Mouse (Mus musculus): ENCODE results near the gene 1700022I11Rik. TPM values are rescaled to one million over a fixed set of nuclear protein-coding genes. Genes with fewer than 3 reads are reported as not detected.

1700022I11Rik gene
- polyA plus RNA-seq, 1 experiment = not detected

- H3K4me3 ChIP-seq (replicated peaks) = no peak overlapping the region
Observed at GRCm38 (mm10) chr4:42933630-42934029, 35.8 kb upstream of the 1700022I11Rik start.

GRCm38 (mm10) chr4:42941396-42941795 lies 28.0 kb upstream of the 1700022I11Rik start:
- H3K4me3 ChIP-seq (replicated peaks) = no peak overlapping the region
- H3K4me1 ChIP-seq (ENCODE audit: control insufficient read depth) = no peaks in the 10 kb centered on the region
- H3K9me3 ChIP-seq (ENCODE audit: control insufficient read depth, low read length) = no peaks in the 10 kb centered on the region
- no peak for TF ChIP-seq TAL1 (IDR thresholded peaks at IDR 0.05; ENCODE audit: low read length)
- no peak for TF ChIP-seq GATA1 (IDR thresholded peaks at IDR 0.05; ENCODE audit: low read length)
- H3K27me3 ChIP-seq (ENCODE audit: control insufficient read depth) = peaks cover 8% of the 10 kb centered on the region
- no peaks in the 10 kb centered on the region for H3K36me3 ChIP-seq (ENCODE audit: control insufficient read depth)

More at GRCm38 (mm10) chr4:42933630-42934029, 35.8 kb upstream of the 1700022I11Rik start:
- H3K4me1 ChIP-seq (ENCODE audit: control insufficient read depth) = peaks cover 6% of the 10 kb centered on the region
- H3K27me3 ChIP-seq (ENCODE audit: control insufficient read depth) = peaks cover 25% of the 10 kb centered on the region
- no peak for TF ChIP-seq GATA1 (IDR thresholded peaks at IDR 0.05; ENCODE audit: low read length)
- no peak for TF ChIP-seq TAL1 (IDR thresholded peaks at IDR 0.05; ENCODE audit: low read length)
- no peaks in the 10 kb centered on the region for H3K9me3 ChIP-seq (ENCODE audit: control insufficient read depth, low read length)
- H3K36me3 ChIP-seq (ENCODE audit: control insufficient read depth) = no peaks in the 10 kb centered on the region

- Histone ChIP-seq H3K9me3 (ENCODE audit: control insufficient read depth, low read length) (no peaks in the 10 kb centered on the region), H3K4me1 (ENCODE audit: control insufficient read depth) (no peaks in the 10 kb centered on the region), H3K4me3 (replicated peaks) (no peak overlapping the region), H3K27me3 (ENCODE audit: control insufficient read depth) (peaks cover 17% of the 10 kb centered on the region), H3K36me3 (ENCODE audit: control insufficient read depth) (no peaks in the 10 kb centered on the region)
- TF ChIP-seq GATA1 (IDR thresholded peaks at IDR 0.05; ENCODE audit: low read length) (no peak), TAL1 (IDR thresholded peaks at IDR 0.05; ENCODE audit: low read length) (no peak)
Observed at GRCm38 (mm10) chr4:42943341-42943740, 26.1 kb upstream of the 1700022I11Rik start.

- Histone ChIP-seq H3K36me3 (ENCODE audit: control insufficient read depth) (no peaks in the 10 kb centered on the region), H3K4me3 (replicated peaks) (no peak overlapping the region), H3K4me1 (ENCODE audit: control insufficient read depth) (no peaks in the 10 kb centered on the region; the same call in 1 of the 2 replicates), H3K27me3 (ENCODE audit: control insufficient read depth) (peaks cover 24% of the 10 kb centered on the region), H3K9me3 (ENCODE audit: control insufficient read depth, low read length) (no peaks in the 10 kb centered on the region)
- TF ChIP-seq GATA1 (IDR thresholded peaks at IDR 0.05; ENCODE audit: low read length) (no peak), TAL1 (IDR thresholded peaks at IDR 0.05; ENCODE audit: low read length) (no peak)
Observed at GRCm38 (mm10) chr4:42944185-42944584, 25.2 kb upstream of the 1700022I11Rik start.

- H3K36me3 ChIP-seq (ENCODE audit: control insufficient read depth) = no peaks in the 10 kb centered on the region
- TF ChIP-seq GATA1 (IDR thresholded peaks at IDR 0.05; ENCODE audit: low read length) = no peak
- TF ChIP-seq TAL1 (IDR thresholded peaks at IDR 0.05; ENCODE audit: low read length) = no peak
- H3K9me3 ChIP-seq (ENCODE audit: control insufficient read depth, low read length) = no peaks in the 10 kb centered on the region
- H3K27me3 ChIP-seq (ENCODE audit: control insufficient read depth) = peaks cover 32% of the 10 kb centered on the region
- no peak overlapping the region for H3K4me3 ChIP-seq (replicated peaks)
- H3K4me1 ChIP-seq (ENCODE audit: control insufficient read depth) = peaks cover 8% of the 10 kb centered on the region
Observed at GRCm38 (mm10) chr4:42945043-42945442, 24.4 kb upstream of the 1700022I11Rik start.

- Histone ChIP-seq H3K27me3 (ENCODE audit: control insufficient read depth) (peaks cover 36% of the 10 kb centered on the region), H3K4me1 (ENCODE audit: control insufficient read depth) (peaks cover 12% of the 10 kb centered on the region), H3K36me3 (ENCODE audit: control insufficient read depth) (no peaks in the 10 kb centered on the region), H3K9me3 (ENCODE audit: control insufficient read depth, low read length) (no peaks in the 10 kb centered on the region), H3K4me3 (replicated peaks) (no peak overlapping the region)
- no peak for TF ChIP-seq GATA1 (IDR thresholded peaks at IDR 0.05; ENCODE audit: low read length)
- no peak for TF ChIP-seq TAL1 (IDR thresholded peaks at IDR 0.05; ENCODE audit: low read length)
Observed at GRCm38 (mm10) chr4:42945445-42945844, 24.0 kb upstream of the 1700022I11Rik start.

GRCm38 (mm10) chr4:42945952-42946351 lies 23.5 kb upstream of the 1700022I11Rik start:
- peaks cover 41% of the 10 kb centered on the region for H3K27me3 ChIP-seq (ENCODE audit: control insufficient read depth)
- TF ChIP-seq TAL1 (IDR thresholded peaks at IDR 0.05; ENCODE audit: low read length) (no peak), GATA1 (IDR thresholded peaks at IDR 0.05; ENCODE audit: low read length) (no peak)
- peaks cover 12% of the 10 kb centered on the region for H3K4me1 ChIP-seq (ENCODE audit: control insufficient read depth)

GRCm38 (mm10) chr4:42946733-42947290 lies 22.6 kb upstream of the 1700022I11Rik start:
- no peak for TF ChIP-seq GATA1 (IDR thresholded peaks at IDR 0.05; ENCODE audit: low read length)
- no peak for TF ChIP-seq TAL1 (IDR thresholded peaks at IDR 0.05; ENCODE audit: low read length)
- peaks cover 50% of the 10 kb centered on the region for H3K27me3 ChIP-seq (ENCODE audit: control insufficient read depth)

More at GRCm38 (mm10) chr4:42945952-42946351, 23.5 kb upstream of the 1700022I11Rik start:
- Histone ChIP-seq H3K9me3 (ENCODE audit: control insufficient read depth, low read length) (no peaks in the 10 kb centered on the region), H3K36me3 (ENCODE audit: control insufficient read depth) (no peaks in the 10 kb centered on the region), H3K4me3 (replicated peaks) (no peak overlapping the region)

GRCm38 (mm10) chr4:42948527-42948926 lies 20.9 kb upstream of the 1700022I11Rik start:
- H3K9me3 ChIP-seq (ENCODE audit: control insufficient read depth, low read length) = no peaks in the 10 kb centered on the region
- H3K27me3 ChIP-seq (ENCODE audit: control insufficient read depth) = peaks cover 51% of the 10 kb centered on the region
- no peak overlapping the region for H3K4me3 ChIP-seq (replicated peaks)
- peaks cover 12% of the 10 kb centered on the region for H3K4me1 ChIP-seq (ENCODE audit: control insufficient read depth)
- TF ChIP-seq TAL1 (IDR thresholded peaks at IDR 0.05; ENCODE audit: low read length) (no peak), GATA1 (IDR thresholded peaks at IDR 0.05; ENCODE audit: low read length) (no peak)
- no peaks in the 10 kb centered on the region for H3K36me3 ChIP-seq (ENCODE audit: control insufficient read depth)

More at GRCm38 (mm10) chr4:42946733-42947290, 22.6 kb upstream of the 1700022I11Rik start:
- H3K4me1 ChIP-seq (ENCODE audit: control insufficient read depth) = peaks cover 12% of the 10 kb centered on the region
- H3K4me3 ChIP-seq (replicated peaks) = no peak overlapping the region
- H3K36me3 ChIP-seq (ENCODE audit: control insufficient read depth) = no peaks in the 10 kb centered on the region
- H3K9me3 ChIP-seq (ENCODE audit: control insufficient read depth, low read length) = no peaks in the 10 kb centered on the region
